Mouse (Mus musculus) myocyte (in vitro differentiated cells): ENCODE measurements at regions not wholly inside any gene's neighbourhood (a gene's known extent, or its start where the extent isn't known, plus 50 kb on each side); places are given as distances from the start of the nearest gene placed in this dataset.

Source experiments
- CEBPB ChIP-seq: IDR thresholded peaks from 2 replicates; pipeline ENCODE4 v1.6.1; 2011; ENCODE audit warnings: mild to moderate bottlenecking, moderate library complexity; ENCODE audit not compliant: poor library complexity, insufficient read depth, severe bottlenecking
- E2F4 ChIP-seq: IDR thresholded peaks from one replicate; pipeline ENCODE4 v1.6.1; 2011; ENCODE audit warnings: mild to moderate bottlenecking, control low read depth, moderate library complexity; ENCODE audit not compliant: insufficient read depth
- MAX ChIP-seq: IDR thresholded peaks from one replicate; pipeline ENCODE4 v1.6.1; 2011; ENCODE audit warnings: low read depth, mild to moderate bottlenecking, control low read depth
- POLR2A ChIP-seq: IDR thresholded peaks from one replicate; pipeline ENCODE4 v1.6.1; 2011; ENCODE audit warnings: low read depth, mild to moderate bottlenecking, control low read depth, moderate library complexity; ENCODE audit not compliant: insufficient read length
- POLR2AphosphoS2 ChIP-seq: IDR thresholded peaks from one replicate; pipeline ENCODE4 v1.6.1; 2011; ENCODE audit warnings: low read depth, control low read depth; ENCODE audit not compliant: insufficient read length
- REST ChIP-seq: IDR thresholded peaks from one replicate; pipeline ENCODE4 v1.6.1; 2011; ENCODE audit warnings: mild to moderate bottlenecking, control low read depth, moderate library complexity; ENCODE audit not compliant: insufficient read depth, insufficient read length
- TCF12 ChIP-seq: IDR thresholded peaks from one replicate; pipeline ENCODE4 v1.6.1; 2011; ENCODE audit warnings: mild to moderate bottlenecking, control low read depth; ENCODE audit not compliant: poor library complexity, insufficient read depth, severe bottlenecking

DNA sequence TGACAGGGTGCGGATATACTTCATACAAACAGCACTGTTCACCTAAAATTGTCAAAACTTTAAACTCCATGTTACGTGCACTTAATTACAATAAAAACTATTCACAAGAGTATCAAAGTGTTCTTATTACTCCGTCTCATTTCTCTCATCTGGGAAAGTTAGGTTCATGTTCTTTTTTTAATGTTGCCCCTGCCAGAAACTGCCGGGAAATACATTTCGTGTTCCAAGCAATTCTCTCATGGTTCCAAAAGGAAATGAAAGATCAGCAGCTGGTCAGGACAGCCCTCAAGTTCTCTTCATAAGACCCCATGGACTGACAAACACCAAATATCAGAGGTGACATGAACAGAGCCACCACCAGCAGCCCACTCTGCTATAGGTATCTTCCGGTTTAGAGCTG, 565.7 kb downstream of the Nfib start:
- TF ChIP-seq REST (no peak), CEBPB (no peak), E2F4 (no peak), POLR2A (no peak), TCF12 (no peak), POLR2AphosphoS2 (no peak), MAX (no peak)
